Mouse (Mus musculus) right cerebral cortex, postnatal 14 days (tissue): ENCODE results near the gene Slc35c1.
A peak's percentile ranks its signal among the peaks of the same experiment; 100 is the strongest.
"Not testable (repeated sequence)": the region's sequence is repeated elsewhere in the genome, so short reads cannot be mapped to it uniquely, and the experiment has no call there.

Experiments
- DNase-seq: peaks from one replicate; pipeline ENCODE4 v3.0.0; 2022

The Slc35c1 gene

DNA sequence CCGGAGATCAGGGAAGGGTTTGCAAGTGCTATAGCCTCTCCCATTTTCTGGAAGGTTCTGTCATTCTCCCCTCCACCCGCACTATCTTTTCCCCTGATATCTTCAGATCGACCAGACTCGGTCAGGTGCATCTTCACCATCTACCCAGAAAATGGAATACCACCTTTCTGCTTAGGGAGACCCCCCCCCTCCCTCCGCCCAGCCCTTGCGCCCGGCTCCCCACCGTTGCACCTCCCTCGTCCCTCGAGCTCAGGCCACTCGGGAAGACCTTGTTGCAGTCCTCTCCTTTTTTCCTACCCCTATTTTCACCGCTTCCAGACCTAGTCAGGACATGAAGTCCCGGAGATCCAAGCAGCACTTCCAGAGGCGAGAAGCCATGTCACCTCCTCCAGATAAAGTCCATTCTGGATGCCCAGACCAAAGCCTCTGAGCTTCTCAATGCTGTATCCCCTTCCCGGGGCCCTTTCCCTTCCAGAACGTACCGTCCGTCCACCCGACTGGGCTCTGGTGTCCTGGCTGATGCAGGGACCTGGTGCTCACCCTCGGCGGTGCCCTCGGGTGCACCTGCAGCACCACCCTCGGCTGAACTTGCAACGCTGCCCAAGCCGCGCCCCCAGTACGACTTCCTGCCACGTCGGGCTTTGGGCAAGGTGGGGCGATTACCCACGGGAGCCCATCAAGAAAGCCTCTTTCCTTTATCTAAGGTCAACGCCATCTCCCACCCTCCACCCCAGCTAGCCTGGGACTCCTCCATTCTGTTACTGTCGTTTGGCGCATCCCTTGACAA, at the start of gene Slc35c1:
Gene Slc35c1 (minus strand): TSS at position 618 of the 787 bp plus-strand sequence.
- DNase-seq: peak; percentile 19

GRCm38 (mm10) chr2:92505291-92505690, 45.0 kb upstream of the Slc35c1 start:
- no peak for DNase-seq

- no peak for DNase-seq
Measured at GRCm38 (mm10) chr2:92503421-92503820, 43.1 kb upstream of the Slc35c1 start.

DNA sequence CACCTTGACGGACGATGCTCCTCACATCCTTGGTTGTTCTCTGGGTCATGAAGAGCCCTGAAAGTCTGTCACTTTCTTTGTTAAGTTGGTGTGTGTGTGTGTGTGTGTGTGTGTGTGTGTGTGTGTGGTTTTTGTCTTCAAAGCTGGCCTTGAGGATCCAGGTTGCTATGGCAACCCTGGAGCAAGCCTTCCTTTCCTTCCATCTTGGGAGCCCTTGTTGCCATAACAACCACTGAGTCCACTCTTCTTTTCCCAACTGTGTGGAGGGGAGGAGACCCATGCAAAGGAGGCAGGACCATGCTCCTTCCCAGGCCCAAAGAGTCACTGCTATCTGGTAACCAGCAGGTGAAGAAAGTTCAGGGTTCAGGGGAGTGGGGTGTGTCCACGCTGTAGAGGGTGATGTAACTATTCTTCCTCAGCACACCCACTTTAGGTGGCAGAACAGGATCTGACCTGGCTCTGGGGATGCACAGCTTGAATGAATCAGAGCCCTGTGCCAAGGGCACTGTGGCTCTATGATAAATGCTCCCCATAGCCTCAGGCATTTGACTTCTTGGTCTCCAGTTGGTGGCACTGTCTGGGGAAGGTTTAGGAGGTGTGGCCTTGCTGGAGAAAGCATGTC, 39.5 kb upstream of the Slc35c1 start:
- peak; percentile 61 for DNase-seq

DNA sequence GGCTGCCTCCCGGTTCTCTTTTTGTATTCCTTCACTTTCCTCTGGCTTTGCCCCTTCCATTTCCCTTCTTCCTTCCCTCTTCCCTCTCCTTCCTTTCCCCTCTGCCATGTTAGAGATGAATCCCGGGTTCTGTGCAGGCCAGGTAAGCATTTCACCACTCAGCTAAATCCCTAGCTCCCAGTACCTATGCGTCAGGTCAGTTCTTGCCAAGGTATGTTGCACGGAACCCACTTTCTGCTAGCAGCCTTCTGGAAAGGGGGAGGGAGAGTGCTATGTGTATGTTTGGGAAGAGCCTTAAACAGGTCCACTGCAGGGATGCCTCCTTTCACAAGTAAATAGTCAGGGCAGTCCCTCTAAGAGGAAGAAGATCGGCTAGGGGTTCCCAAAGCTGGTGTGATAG, 36.8 kb upstream of the Slc35c1 start:
- no peak for DNase-seq

DNA sequence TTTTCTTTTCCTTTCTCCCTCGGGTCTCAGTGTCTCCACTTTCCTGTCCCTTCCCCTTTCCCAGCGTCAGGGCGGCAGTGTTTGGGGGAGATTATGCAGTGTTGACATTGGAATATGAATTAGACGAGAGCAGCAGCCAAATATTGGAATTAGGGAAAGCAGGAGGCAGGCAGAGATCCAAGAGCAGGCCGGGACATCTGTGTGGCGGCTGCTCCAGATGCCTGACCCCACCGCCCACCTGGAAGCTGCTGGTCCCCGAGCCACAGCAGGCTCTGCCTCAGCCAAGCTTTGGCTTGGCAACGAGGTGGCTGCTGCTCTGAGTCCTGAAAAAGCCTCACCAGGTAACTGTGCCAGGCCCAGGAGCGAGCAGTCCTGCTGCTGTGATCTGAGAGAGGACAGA, 36.3 kb upstream of the Slc35c1 start:
- DNase-seq: no peak

GRCm38 (mm10) chr2:92494956-92495355, 34.6 kb upstream of the Slc35c1 start:
- no peak for DNase-seq

DNA sequence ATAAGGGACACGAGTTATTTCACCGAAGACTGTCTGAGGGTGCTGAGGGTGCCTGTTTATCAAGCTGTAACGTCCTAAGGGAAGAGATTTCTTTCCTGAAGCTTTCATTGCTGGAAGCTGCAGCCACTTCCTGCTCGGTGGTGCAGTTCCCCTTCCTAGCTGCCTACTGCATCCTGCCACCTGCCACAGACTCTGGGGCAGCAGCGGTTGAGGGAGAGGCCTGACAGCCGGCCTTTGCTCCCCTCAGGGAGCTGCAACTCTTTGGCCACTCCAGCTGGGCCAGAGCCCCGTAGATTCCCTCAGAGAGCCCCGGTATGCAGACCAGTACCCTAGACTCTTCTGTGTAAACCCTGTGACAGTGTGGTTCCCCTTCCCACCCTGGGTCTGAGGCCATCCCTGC, 34.1 kb upstream of the Slc35c1 start:
- no peak for DNase-seq

DNA sequence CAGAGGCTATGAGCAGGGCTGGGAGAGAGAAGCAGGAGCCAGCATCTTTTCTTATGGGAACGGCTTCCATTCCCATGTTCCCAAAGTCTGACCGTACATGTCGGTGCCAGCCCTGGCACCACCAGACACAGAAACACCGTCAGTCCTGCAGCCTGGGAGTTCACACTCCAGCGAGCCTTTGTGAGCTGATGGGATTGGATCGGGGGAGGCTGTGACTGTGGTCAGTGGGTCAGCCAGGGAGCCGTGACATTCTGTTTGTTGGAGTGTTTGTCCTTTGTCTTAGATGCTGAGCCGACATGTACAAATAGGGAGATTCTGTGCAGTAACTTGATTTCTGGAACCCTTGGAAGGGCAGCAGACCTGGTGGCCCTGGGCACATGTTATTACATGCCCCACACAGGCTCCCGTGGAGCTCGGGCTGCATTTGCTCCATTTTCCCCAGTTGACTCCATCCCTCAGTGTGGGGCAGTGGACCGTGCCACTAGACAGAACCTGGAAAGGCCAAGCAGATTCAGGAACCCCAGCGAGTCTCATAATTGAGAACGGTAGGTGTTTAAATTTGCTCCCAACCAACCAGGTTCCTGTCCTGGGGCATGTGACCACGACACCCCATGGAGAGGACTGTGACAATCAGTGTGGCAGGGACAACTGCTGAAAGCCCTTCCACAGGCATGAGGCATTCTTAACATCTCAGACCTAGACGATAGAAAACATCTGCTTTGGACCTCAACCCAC, 33.5 kb upstream of the Slc35c1 start:
- DNase-seq: no peak

- no peak for DNase-seq
Measured at GRCm38 (mm10) chr2:92491950-92492501, 31.7 kb upstream of the Slc35c1 start.

GRCm38 (mm10) chr2:92490541-92490940, 30.2 kb upstream of the Slc35c1 start:
- no peak for DNase-seq

DNA sequence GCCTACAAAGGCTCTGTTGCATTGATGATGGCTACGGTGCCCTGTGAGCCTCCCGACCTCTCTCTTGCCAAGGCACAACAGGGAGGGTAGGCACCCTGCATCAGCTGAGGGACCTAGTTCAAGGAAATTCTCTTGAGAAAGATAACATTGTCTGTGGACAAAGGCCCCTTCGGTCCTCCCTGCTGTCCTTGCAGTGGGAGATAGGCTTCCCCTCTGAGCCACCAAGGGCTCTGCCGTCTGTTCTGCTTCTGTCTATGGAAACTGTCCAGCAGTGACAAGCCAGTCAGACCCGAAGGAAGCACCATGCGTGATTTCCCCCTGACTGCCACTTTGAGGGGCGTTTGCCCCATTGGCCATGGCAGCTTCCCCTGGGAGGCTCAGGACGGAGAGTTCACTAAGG, 27.5 kb upstream of the Slc35c1 start:
- DNase-seq: no peak

DNA sequence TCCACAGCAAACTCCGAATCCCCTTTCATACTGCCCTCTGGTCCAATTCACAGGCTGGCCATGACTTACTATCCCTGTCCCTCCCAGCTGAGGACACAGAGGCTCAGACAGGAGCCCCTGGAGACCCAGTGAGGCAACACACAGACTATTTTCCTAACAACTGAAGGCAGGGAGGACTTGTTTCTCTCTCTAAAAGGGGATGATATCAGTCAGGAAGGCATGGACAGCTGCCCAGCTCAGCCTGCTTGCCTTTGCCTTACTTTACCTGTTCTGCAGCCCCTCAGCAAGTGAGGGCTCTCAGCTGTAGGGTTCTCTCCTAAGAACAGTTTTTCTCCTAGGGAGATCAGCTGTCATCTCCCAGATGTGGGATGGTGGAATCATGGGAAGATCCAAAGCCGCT, 26.6 kb upstream of the Slc35c1 start:
- DNase-seq: no peak

- DNase-seq: peak; percentile 90
Measured at GRCm38 (mm10) chr2:92486403-92486802, 26.1 kb upstream of the Slc35c1 start.

- DNase-seq: peak; percentile 87
Measured at GRCm38 (mm10) chr2:92485640-92486295, 25.4 kb upstream of the Slc35c1 start.

DNA sequence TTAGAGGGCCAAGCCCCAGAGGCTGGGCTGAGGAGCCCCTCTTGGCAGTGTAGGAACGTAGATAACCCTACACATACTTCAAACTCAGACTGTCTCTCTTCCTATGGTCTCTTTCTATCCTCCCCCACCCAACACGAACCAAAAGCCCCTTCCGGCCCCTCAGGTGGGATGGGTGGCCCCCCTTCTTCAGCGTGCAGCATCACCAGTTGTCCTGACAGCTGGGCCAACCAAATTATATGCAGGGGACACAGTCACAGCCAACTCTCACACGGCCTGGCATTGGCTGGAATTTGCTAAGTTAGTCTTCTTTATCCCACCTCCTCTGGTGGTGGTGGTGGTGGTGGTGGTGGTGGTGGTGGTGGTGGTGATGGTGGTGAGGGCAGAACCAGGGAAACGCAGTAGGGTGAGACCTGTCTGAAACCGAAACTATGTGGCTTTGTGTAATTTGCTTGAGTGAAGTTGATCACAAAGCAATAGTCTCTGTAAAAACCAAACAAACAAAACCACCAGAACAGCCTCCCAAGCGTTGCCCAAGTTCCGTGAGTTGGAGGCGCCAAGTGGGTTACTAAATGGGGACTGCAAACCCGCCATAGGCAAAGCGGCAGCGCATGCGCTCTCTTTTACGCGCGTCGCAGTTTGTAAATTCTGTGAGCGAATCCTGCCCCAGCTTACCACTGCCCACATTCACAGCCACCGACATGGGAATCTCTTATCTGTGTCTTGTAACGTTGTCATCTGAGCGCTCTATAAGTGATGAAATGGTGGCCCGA, 24.1 kb upstream of the Slc35c1 start:
- no peak for DNase-seq

DNA sequence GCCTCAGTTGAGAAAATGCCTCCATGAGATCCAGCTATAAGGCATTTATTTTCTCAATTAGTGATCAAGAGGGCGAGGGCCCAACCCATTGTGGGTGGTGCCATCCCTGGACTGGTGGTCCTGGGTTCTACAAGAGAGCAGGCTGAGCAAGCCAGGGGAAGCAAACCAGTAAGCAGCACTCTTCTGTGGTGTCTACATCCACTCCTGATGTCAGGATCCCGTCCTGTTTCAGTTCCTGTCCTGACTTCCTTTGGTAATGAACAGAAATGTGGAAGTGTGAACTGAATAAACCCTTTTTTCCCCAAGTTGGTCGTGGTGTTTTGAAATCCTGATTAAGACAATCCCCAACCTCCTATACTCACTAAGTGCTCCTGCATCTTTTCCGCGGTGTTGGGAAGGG, 23.2 kb upstream of the Slc35c1 start:
- no peak for DNase-seq

- DNase-seq: no peak
Measured at GRCm38 (mm10) chr2:92482551-92482950, 22.2 kb upstream of the Slc35c1 start.

DNA sequence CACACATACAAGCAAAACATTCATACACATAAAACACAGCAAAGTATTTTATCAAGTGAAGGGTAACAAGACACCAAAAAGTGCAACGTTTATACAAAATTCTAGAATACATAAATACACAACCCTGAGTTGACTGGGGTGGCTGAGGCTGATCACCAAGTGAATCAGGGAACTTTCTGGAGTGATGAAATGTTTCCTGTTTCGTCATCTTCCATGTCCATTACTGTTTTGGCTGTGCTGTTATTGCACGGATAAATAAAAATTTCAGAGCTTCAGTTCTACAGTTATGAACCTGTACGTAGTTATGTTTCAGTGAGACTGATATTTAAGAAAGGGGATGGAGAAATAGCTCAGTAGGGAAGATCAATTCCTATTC, 18.0 kb upstream of the Slc35c1 start:
- no peak for DNase-seq

DNA sequence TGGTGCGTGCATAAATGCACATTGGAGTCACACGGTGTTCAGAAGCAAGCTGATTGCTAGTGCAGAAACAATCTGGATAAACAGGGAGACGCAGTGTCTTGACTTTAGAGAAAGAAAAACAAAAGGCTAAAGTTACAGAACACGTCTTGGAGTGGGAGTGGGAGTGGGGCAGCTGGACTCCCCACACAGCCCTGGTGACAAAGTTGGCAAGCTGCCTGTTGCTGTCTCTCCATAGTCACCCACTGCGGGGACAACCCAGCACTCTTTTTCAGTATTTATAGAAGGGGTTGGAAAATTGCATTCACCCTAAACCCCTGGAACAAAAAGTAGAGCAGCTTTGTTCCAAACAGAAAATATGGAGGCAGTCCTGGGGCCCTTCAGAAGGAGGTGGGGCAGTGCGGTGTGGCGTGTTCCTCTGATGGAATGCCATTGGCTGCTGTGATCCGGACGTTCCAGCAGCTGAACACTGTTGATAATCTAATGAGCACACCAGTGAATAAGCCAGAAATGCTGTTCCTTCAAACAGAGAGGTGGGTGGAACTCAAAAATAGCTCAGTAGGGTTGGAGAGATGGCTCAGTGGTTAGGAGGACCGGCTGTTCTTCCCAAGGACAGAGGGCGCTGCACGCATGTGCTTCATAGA, 17.5 kb upstream of the Slc35c1 start:
- DNase-seq: no peak

GRCm38 (mm10) chr2:92476580-92476979, 16.2 kb upstream of the Slc35c1 start:
- DNase-seq: not testable (repeated sequence)

GRCm38 (mm10) chr2:92475711-92476110, 15.4 kb upstream of the Slc35c1 start:
- no peak for DNase-seq
